Mouse (Mus musculus): Measurements from ENCODE around the gene Trank1. TPM values are rescaled to one million over a fixed set of nuclear protein-coding genes. Genes with fewer than 3 reads are reported as not detected.

Trank1 gene
- polyA plus RNA-seq, 1 experiment from 2014 or later = 17.8 TPM

DNA sequence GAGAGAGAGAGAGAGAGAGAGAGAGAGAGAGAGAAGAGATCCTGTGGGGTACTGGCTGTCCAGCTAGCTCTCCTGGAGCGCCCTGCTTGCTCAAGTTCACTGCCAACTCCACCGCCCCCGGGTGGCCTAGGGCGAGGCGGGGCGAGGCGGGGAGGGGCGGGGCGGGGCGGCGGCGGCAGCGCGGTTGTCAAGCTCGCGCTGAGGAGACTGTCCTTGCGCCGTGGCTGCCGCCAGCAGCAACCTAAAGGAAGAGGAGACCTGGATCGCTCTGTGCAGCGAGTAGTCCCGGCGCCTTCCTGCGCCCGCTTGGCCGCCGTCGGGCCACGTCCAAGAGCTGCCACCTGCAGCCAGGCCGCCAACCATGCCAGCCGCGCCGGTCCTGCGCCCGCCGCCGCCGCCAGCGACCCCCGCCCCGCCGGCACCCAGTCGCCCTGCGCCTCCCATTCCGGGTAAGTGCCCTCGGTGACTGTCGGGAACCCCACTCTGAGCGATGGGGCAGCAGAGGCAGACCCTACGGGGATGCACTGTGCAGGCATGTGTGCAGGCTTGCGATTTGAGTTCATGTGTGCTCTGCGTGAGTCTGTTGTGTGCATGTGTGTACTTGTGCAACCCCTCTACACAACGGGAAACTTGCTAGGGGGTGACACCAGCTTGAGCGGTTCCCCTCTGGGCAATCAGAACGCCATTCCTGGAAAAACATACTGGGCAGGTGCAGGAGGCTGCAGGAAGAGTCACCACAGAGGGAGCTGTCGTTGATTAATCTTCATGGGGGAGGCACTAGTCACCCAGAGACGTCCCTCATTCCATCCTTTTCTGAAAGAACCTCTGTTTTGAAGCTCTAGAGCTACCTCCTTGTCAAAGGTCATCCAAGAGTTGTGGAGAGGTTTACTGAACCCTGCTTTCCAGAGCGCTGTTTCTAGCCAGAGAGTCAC lies 127.6 kb downstream of the Trank1 start, which contains the start of gene Dclk3:
TSS of gene Dclk3 (plus strand) at position 178 of the 932 bp plus-strand sequence.
- 3% methylated on average over 52 of the region's 57 CpGs for WGBS
- peak within 1 kb of the TSS; percentile 62 for H3K9ac ChIP-seq (replicated peaks; ENCODE audit: low read depth, low read length)
- H3K9me3 ChIP-seq (ENCODE audit: control insufficient read depth, low read length) = no peaks in the 10 kb centered on the region
- 0 out of 2 replicates have a peak within 1 kb of the TSS, but pooled peaks have one; percentile 10 for H3K27ac ChIP-seq (ENCODE audit: low read depth, low read length)
- ATAC-seq (ENCODE audit: low read depth) = peak; percentile 81
- no peaks in the 10 kb centered on the region for H3K4me1 ChIP-seq (ENCODE audit: control insufficient read depth, insufficient read depth, low read length)
- no peaks in the 10 kb centered on the region for H3K36me3 ChIP-seq (ENCODE audit: control insufficient read depth, insufficient read depth, low read length)
- H3K4me2 ChIP-seq (ENCODE audit: low read depth, low read length) = peak within 1 kb of the TSS; percentile 63
- no peaks in the 10 kb centered on the region for H3K27me3 ChIP-seq (ENCODE audit: control insufficient read depth, insufficient read depth, low read length)
- H3K4me3 ChIP-seq (ENCODE audit: low read depth, low read length) = peak within 1 kb of the TSS; percentile 53

DNA sequence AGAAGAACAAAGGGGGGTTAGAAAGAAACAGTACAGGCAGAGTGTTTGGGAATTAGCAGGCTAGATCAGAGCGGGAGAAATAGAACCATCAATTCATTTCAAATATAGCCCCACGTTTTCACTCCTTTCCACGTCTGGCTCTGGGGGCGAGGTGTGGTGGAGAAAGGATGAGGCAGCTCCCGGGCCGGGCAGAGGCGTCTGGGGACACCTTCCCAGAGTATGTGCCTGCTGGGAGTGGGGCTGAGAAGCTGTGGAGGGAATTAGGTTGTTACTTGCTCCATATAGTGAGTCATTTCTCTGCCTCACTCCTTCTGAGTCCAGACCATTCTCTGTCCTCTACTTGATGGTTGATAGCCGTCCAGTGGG lies 128.3 kb downstream of the Trank1 start:
- Histone ChIP-seq H3K27ac (ENCODE audit: low read depth, low read length) (no peak overlapping the region), H3K27me3 (ENCODE audit: control insufficient read depth, insufficient read depth, low read length) (no peaks in the 10 kb centered on the region), H3K9ac (replicated peaks; ENCODE audit: low read depth, low read length) (0 out of 2 replicates have a peak overlapping the region, but pooled peaks have one; percentile 21), H3K4me3 (ENCODE audit: low read depth, low read length) (peak overlapping the region; percentile 53), H3K4me2 (ENCODE audit: low read depth, low read length) (peak overlapping the region; percentile 63), H3K4me1 (ENCODE audit: control insufficient read depth, insufficient read depth, low read length) (no peaks in the 10 kb centered on the region), H3K9me3 (ENCODE audit: control insufficient read depth, low read length) (no peaks in the 10 kb centered on the region), H3K36me3 (ENCODE audit: control insufficient read depth, insufficient read depth, low read length) (no peaks in the 10 kb centered on the region)
- ATAC-seq (ENCODE audit: low read depth) = no peak
- WGBS = 33% methylated on average over 8 of the region's 8 CpGs

DNA sequence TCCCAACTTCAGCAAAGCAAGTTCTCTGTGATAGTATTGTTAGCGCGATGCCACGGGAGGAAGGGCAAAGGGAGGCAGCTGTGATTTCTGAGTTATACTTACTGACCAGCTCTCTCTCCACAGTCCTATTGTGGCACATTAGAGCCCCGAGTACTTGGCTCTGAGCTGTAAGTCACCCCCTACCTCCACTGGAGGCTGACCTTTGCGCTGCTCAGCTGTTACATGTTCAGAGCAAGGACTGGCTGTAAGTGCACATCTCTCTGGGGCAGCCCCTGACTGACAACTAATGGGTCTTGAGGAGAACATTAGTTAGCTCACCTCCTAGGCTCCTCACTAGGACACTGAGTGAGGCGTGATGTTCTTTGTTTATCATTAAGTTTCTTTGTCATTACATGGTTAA lies 128.9 kb downstream of the Trank1 start:
- Histone ChIP-seq H3K9ac (replicated peaks; ENCODE audit: low read depth, low read length) (no peak overlapping the region), H3K9me3 (ENCODE audit: control insufficient read depth, low read length) (no peaks in the 10 kb centered on the region), H3K27me3 (ENCODE audit: control insufficient read depth, insufficient read depth, low read length) (no peaks in the 10 kb centered on the region), H3K36me3 (ENCODE audit: control insufficient read depth, insufficient read depth, low read length) (no peaks in the 10 kb centered on the region), H3K4me2 (ENCODE audit: low read depth, low read length) (peak overlapping the region; percentile 63), H3K4me3 (ENCODE audit: low read depth, low read length) (no peak overlapping the region; the same call in 1 of the 2 replicates), H3K27ac (ENCODE audit: low read depth, low read length) (no peak overlapping the region), H3K4me1 (ENCODE audit: control insufficient read depth, insufficient read depth, low read length) (no peaks in the 10 kb centered on the region)
- 79% methylated on average over 6 of the region's 6 CpGs for WGBS
- no peak for ATAC-seq (ENCODE audit: low read depth)

DNA sequence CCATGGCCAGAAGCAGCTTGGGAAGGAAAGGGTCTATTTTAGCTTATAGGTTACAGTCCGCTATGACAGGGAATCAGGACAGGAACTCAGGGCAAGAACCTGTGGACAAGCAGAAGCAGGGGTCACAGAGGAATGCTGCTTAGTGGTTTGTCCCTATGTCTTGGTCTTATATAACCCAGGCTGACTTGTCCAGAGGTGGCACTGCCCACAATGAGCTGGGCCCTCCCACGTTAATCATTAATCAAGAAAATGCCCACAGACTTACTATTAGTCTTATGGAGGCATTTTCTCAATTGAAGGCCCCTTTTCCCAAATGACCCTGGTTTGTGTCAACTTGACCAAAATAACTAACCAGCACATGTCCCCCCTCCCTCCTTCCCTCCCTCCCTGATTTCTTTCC lies 129.6 kb downstream of the Trank1 start:
- no peak overlapping the region for H3K4me2 ChIP-seq (ENCODE audit: low read depth, low read length)
- 87% methylated on average over 2 of the region's 2 CpGs for WGBS
- no peak for ATAC-seq (ENCODE audit: low read depth)

More for the DNA sequence above, 129.6 kb downstream of the Trank1 start:
- no peak overlapping the region for H3K9ac ChIP-seq (replicated peaks; ENCODE audit: low read depth, low read length)
- H3K27me3 ChIP-seq (ENCODE audit: control insufficient read depth, insufficient read depth, low read length) = no peaks in the 10 kb centered on the region
- H3K4me1 ChIP-seq (ENCODE audit: control insufficient read depth, insufficient read depth, low read length) = no peaks in the 10 kb centered on the region
- H3K4me3 ChIP-seq (ENCODE audit: low read depth, low read length) = no peak overlapping the region
- H3K36me3 ChIP-seq (ENCODE audit: control insufficient read depth, insufficient read depth, low read length) = no peaks in the 10 kb centered on the region
- H3K27ac ChIP-seq (ENCODE audit: low read depth, low read length) = no peak overlapping the region
- no peaks in the 10 kb centered on the region for H3K9me3 ChIP-seq (ENCODE audit: control insufficient read depth, low read length)

Other genes with a start within 250 kb of the Trank1 start
- gene Lrrfip2, start 194.1 kb upstream of the Trank1 start, polyA plus RNA-seq (2014; fragmentation: Nextera tagmentation; extraction: Ambion mirVana) = 42.5 and 51.8 TPM in 2 replicates
- gene Mlh1, start 39.9 kb upstream of the Trank1 start, polyA plus RNA-seq (2014; fragmentation: Nextera tagmentation; extraction: Ambion mirVana) = 26.5 and 33.8 TPM in 2 replicates
- 88.9 and 91.3 TPM in 2 replicates for gene Epm2aip1, start 39.8 kb upstream of the Trank1 start, polyA plus RNA-seq (2014; fragmentation: Nextera tagmentation; extraction: Ambion mirVana)
- gene Dclk3, start 127.3 kb downstream of the Trank1 start, polyA plus RNA-seq (2014; fragmentation: Nextera tagmentation; extraction: Ambion mirVana) = 10.3 and 13.0 TPM in 2 replicates

Measured in neural tube, embryonic 14.5 days (tissue).